Mouse (Mus musculus) CD4-positive, CD25-positive, alpha-beta regulatory T cell, adult 2 months (primary cell): ENCODE results near the gene Qk.

Experiments
- DNase-seq: peaks from one replicate; pipeline ENCODE4 v3.0.0-alpha.2; 2012; ENCODE audit warnings: low read depth, low spot score

The Qk gene

GRCm38 (mm10) chr17:10326596-10327045 is 7.0 kb upstream of the Qk start:
- DNase-seq: no peak

GRCm38 (mm10) chr17:10325921-10326320 is 6.3 kb upstream of the Qk start:
- DNase-seq: no peak

- no peak for DNase-seq
Observed at GRCm38 (mm10) chr17:10321754-10322153, 2.1 kb upstream of the Qk start.

GRCm38 (mm10) chr17:10321092-10321491 is 1.4 kb upstream of the Qk start:
- DNase-seq: no peak

- no peak for DNase-seq
Observed at GRCm38 (mm10) chr17:10320456-10320790, 769 bp upstream of the Qk start.

- no peak for DNase-seq
Observed at GRCm38 (mm10) chr17:10319431-10319684, 296 bp downstream of the Qk start.

- peak; percentile 89 for DNase-seq
Observed at GRCm38 (mm10) chr17:10318561-10319430, 858 bp downstream of the Qk start.

GRCm38 (mm10) chr17:10317981-10318551 is 1.6 kb downstream of the Qk start:
- DNase-seq: peak; percentile 68

- peak; percentile 54 for DNase-seq
Observed at GRCm38 (mm10) chr17:10317186-10317585, 2.5 kb downstream of the Qk start.

- no peak for DNase-seq
Observed at GRCm38 (mm10) chr17:10316446-10316845, 3.2 kb downstream of the Qk start.

- no peak for DNase-seq
Observed at GRCm38 (mm10) chr17:10310046-10310445, 9.6 kb downstream of the Qk start.

GRCm38 (mm10) chr17:10309135-10309623 is 10.5 kb downstream of the Qk start:
- no peak for DNase-seq

- no peak for DNase-seq
Observed at GRCm38 (mm10) chr17:10306424-10306823, 13.2 kb downstream of the Qk start.

GRCm38 (mm10) chr17:10304001-10304400 is 15.7 kb downstream of the Qk start:
- no peak for DNase-seq

GRCm38 (mm10) chr17:10300968-10301795 is 18.5 kb downstream of the Qk start:
- DNase-seq: peak; percentile 27

- no peak for DNase-seq
Observed at GRCm38 (mm10) chr17:10299396-10299795, 20.3 kb downstream of the Qk start.

GRCm38 (mm10) chr17:10292520-10292919 is 27.1 kb downstream of the Qk start:
- no peak for DNase-seq

GRCm38 (mm10) chr17:10284772-10285171 is 34.9 kb downstream of the Qk start:
- no peak for DNase-seq

GRCm38 (mm10) chr17:10279532-10279931 is 40.1 kb downstream of the Qk start:
- DNase-seq: no peak

- DNase-seq: no peak
Observed at GRCm38 (mm10) chr17:10269518-10269917, 50.1 kb downstream of the Qk start.

- no peak for DNase-seq
Observed at GRCm38 (mm10) chr17:10268468-10268867, 51.2 kb downstream of the Qk start.

GRCm38 (mm10) chr17:10266207-10266606 is 53.4 kb downstream of the Qk start:
- DNase-seq: no peak
